ENCODE assay signal across 30 mouse cellular contexts in the genomic region with DNA sequence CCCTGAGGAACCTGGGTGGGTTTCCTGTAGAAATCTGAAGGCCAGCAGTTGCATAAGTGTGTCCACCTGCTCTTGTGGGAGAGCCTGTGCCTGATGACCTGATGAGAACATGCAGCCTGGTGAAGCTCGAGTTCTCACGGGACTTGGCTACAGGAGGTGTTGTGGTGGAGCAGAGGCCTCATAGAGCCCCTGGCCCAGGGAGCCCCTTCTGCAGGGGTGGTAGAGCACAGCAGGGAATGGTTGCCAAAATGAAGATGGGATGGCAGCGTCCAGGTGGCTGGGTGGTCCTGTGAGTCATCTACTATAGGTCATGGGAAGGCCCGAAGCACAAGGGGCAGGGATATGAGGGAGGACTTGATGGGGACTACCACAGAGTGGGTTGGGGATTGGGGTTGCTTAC. TPM values are rescaled to one million over a fixed set of nuclear protein-coding genes. Genes with fewer than 3 reads are reported as not detected.
"Had no signal": no experiment of that assay in that cellular context is flagged by ENCODE, and none has a peak within 500 bp of the region (broad histone marks: within the 10 kb centered on the region; RNA-seq: fewer than 3 reads in every experiment).

No protein-coding gene starts in this region.

- H3K4me1 ChIP-seq: embryonic facial prominence, embryonic 10.5 days; embryonic facial prominence, embryonic 12.5 days; embryonic facial prominence, embryonic 13.5 days; embryonic facial prominence, embryonic 15.5 days; forebrain, embryonic 10.5 days; forebrain, embryonic 12.5 days; forebrain, embryonic 13.5 days; forebrain, embryonic 15.5 days had no signal

- H3K4me2 ChIP-seq: embryonic facial prominence, embryonic 12.5 days; embryonic facial prominence, embryonic 13.5 days; embryonic facial prominence, embryonic 15.5 days; forebrain, embryonic 12.5 days; forebrain, embryonic 13.5 days; forebrain, embryonic 15.5 days had no signal

- H3K9me3 ChIP-seq: embryonic facial prominence, embryonic 10.5 days; embryonic facial prominence, embryonic 12.5 days; embryonic facial prominence, embryonic 13.5 days; embryonic facial prominence, embryonic 15.5 days; forebrain, embryonic 10.5 days; forebrain, embryonic 12.5 days; forebrain, embryonic 13.5 days; forebrain, embryonic 15.5 days had no signal

- H3K9ac ChIP-seq: embryonic facial prominence, embryonic 12.5 days; embryonic facial prominence, embryonic 13.5 days; embryonic facial prominence, embryonic 15.5 days; forebrain, embryonic 12.5 days; forebrain, embryonic 13.5 days; forebrain, embryonic 15.5 days; forebrain, postnatal 0 days had no signal

- DNase-seq: cerebellum, adult 2 months; cerebellum, adult 8-10 months; cerebellum, adult 9-10 months; cerebellum, adult 9-11 months; cerebellum, postnatal 10 days; cerebellum, postnatal 14 days; cerebellum, postnatal 25 days; cerebellum, postnatal 36 days; embryo, embryonic 11 days; forebrain, postnatal 0 days; gastrocnemius, adult 2 months; gastrocnemius, postnatal 10 days; gastrocnemius, postnatal 14 days; gastrocnemius, postnatal 25 days; gastrocnemius, postnatal 36 days; heart, adult 18-20 months; heart, adult 2 months had no signal

- H3K27me3 ChIP-seq: embryonic facial prominence, embryonic 12.5 days; embryonic facial prominence, embryonic 13.5 days; embryonic facial prominence, embryonic 15.5 days; forebrain, embryonic 12.5 days; forebrain, embryonic 13.5 days; forebrain, embryonic 15.5 days had no signal

- H3K27ac ChIP-seq: embryonic facial prominence, embryonic 10.5 days; embryonic facial prominence, embryonic 12.5 days; embryonic facial prominence, embryonic 13.5 days; embryonic facial prominence, embryonic 15.5 days; forebrain, embryonic 10.5 days; forebrain, embryonic 12.5 days; forebrain, embryonic 13.5 days; forebrain, embryonic 15.5 days; gastrocnemius, adult 2 months; heart, adult 2 months had no signal

- H3K4me3 ChIP-seq: embryonic facial prominence, embryonic 10.5 days; embryonic facial prominence, embryonic 12.5 days; embryonic facial prominence, embryonic 13.5 days; embryonic facial prominence, embryonic 15.5 days; erythroblast, embryonic 14.5 days; forebrain, embryonic 10.5 days; forebrain, embryonic 12.5 days; forebrain, embryonic 13.5 days; forebrain, embryonic 15.5 days; gastrocnemius, adult 2 months; heart, adult 2 months had no signal

- ATAC-seq: forebrain, embryonic 13.5 days; forebrain, embryonic 14.5 days; forebrain, embryonic 15.5 days; forebrain, embryonic 16.5 days; forebrain, postnatal 0 days had no signal

RNA-seq across cellular contexts. Expression of a gene that starts 25.2 kb away (rescaled TPM):
- polyA plus RNA-seq: embryonic facial prominence, embryonic 10.5 days; embryonic facial prominence, embryonic 11.5 days; gonadal fat pad, adult 2 months; heart, adult 2 months had no signal
